Mouse (Mus musculus) lung, adult 2 months (tissue): ENCODE measurements around the gene Gjb3.

ENCODE experiments used
- CTCF ChIP-seq: fragments of 200-500 bp; IDR thresholded peaks from 2 replicates; pipeline ENCODE4 v1.5.1; 2011; ENCODE audit warnings: mild to moderate bottlenecking, low read length, control low read depth; ENCODE audit not compliant: insufficient read depth
- POLR2A ChIP-seq: fragments of 200-500 bp; IDR thresholded peaks from 2 replicates; pipeline ENCODE4 v1.6.1; 2011; ENCODE audit warnings: low read depth, mild to moderate bottlenecking, control low read depth, low read length, borderline replicate concordance; ENCODE audit errors: extremely low read depth

DNA sequence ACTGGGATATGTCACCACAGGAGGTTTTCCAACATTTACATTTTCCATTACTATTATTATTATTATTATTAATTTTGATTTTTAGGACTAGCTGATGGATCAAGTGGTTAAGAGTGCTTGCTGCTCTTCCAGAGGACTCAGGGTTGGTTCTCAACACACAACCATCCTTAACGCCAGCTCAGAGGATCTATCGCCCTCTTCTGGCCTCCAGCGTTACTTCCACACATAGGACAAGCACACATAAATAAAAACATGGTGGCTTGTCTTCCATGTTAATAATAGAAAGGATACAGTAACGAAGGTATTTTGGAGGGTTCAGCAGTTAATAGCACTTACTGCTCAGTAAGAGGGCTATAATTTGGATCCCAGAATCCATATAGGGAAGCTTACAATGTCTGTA, 44.0 kb upstream of the Gjb3 start:
- no peak for TF ChIP-seq POLR2A
- no peak for TF ChIP-seq CTCF
